Mouse (Mus musculus) olfactory bulb, adult 2 months (tissue): ENCODE measurements at regions not wholly inside any gene's neighbourhood (a gene's known extent, or its start where the extent isn't known, plus 50 kb on each side); places are given as distances from the start of the nearest gene placed in this dataset.

ENCODE experiments used
- CTCF ChIP-seq: fragments of 200-500 bp; IDR thresholded peaks from 2 replicates; pipeline ENCODE4 v1.5.1; 2012; ENCODE audit warnings: low read depth, mild to moderate bottlenecking, low read length, moderate library complexity; ENCODE audit not compliant: insufficient read depth
- POLR2A ChIP-seq: fragments of 200-500 bp; IDR thresholded peaks from 2 replicates; pipeline ENCODE4 v1.6.1; 2012; ENCODE audit warnings: mild to moderate bottlenecking, low read depth, low read length, moderate library complexity; ENCODE audit not compliant: insufficient read depth

GRCm38 (mm10) chr15:65585566-65585965 lies 570.9 kb upstream of the Gm21961 start:
- TF ChIP-seq CTCF (no peak), POLR2A (no peak)
